Mouse (Mus musculus): Measurements from ENCODE around the gene Mylk. TPM values are rescaled to one million over a fixed set of nuclear protein-coding genes. Genes with fewer than 3 reads are reported as not detected.

Mylk gene
- total and polyA plus RNA-seq, 2 experiments from 2014 or later = 3.7 to 20.1 TPM

- no peak for ATAC-seq
- no peak for TF ChIP-seq CTCF (IDR thresholded peaks at IDR 0.05; ENCODE audit: low read depth)
- WGBS = 78% methylated on average over 5 of the region's 5 CpGs
- Histone ChIP-seq H3K4me2 (ENCODE audit: low read depth, low read length) (no peak overlapping the region), H3K4me1 (ENCODE audit: insufficient read depth, low read length) (no peaks in the 10 kb centered on the region), H3K27me3 (ENCODE audit: insufficient read depth, low read length) (no peaks in the 10 kb centered on the region), H3K4me3 (ENCODE audit: low read length) (no peak overlapping the region), H3K36me3 (ENCODE audit: insufficient read depth, low read length) (no peaks in the 10 kb centered on the region), H3K27ac (no peak overlapping the region), H3K9me3 (ENCODE audit: low read length) (no peaks in the 10 kb centered on the region), H3K9ac (replicated peaks; ENCODE audit: low read length) (no peak overlapping the region)
- no peak for DNase-seq (ENCODE audit: low spot score)
Observed at GRCm38 (mm10) chr16:34857631-34858030, 112.6 kb downstream of the Mylk start.

- WGBS = 89% methylated on average over 3 of the region's 3 CpGs
- H3K4me3 ChIP-seq (ENCODE audit: low read length) = no peak overlapping the region
- H3K36me3 ChIP-seq (ENCODE audit: insufficient read depth, low read length) = no peaks in the 10 kb centered on the region
- no peak for TF ChIP-seq CTCF (IDR thresholded peaks at IDR 0.05; ENCODE audit: low read depth)
- no peak for DNase-seq (ENCODE audit: low spot score)
- no peak overlapping the region for H3K9ac ChIP-seq (replicated peaks; ENCODE audit: low read length)
- no peak for ATAC-seq
- H3K27me3 ChIP-seq (ENCODE audit: insufficient read depth, low read length) = no peaks in the 10 kb centered on the region
- no peak overlapping the region for H3K27ac ChIP-seq
- no peak overlapping the region for H3K4me2 ChIP-seq (ENCODE audit: low read depth, low read length)
- no peaks in the 10 kb centered on the region for H3K4me1 ChIP-seq (ENCODE audit: insufficient read depth, low read length)
- H3K9me3 ChIP-seq (ENCODE audit: low read length) = no peaks in the 10 kb centered on the region
Observed at GRCm38 (mm10) chr16:34860761-34861160, 115.8 kb downstream of the Mylk start.

GRCm38 (mm10) chr16:34861744-34862365 lies 116.8 kb downstream of the Mylk start:
- H3K9me3 ChIP-seq (ENCODE audit: low read length) = no peaks in the 10 kb centered on the region
- no peak overlapping the region for H3K27ac ChIP-seq
- WGBS = 80% methylated on average over 10 of the region's 10 CpGs
- no peak overlapping the region for H3K4me2 ChIP-seq (ENCODE audit: low read depth, low read length)
- H3K9ac ChIP-seq (replicated peaks; ENCODE audit: low read length) = no peak overlapping the region
- DNase-seq (ENCODE audit: low spot score) (no peak), ATAC-seq (no peak)
- H3K4me1 ChIP-seq (ENCODE audit: insufficient read depth, low read length) = no peaks in the 10 kb centered on the region
- no peaks in the 10 kb centered on the region for H3K36me3 ChIP-seq (ENCODE audit: insufficient read depth, low read length)
- no peaks in the 10 kb centered on the region for H3K27me3 ChIP-seq (ENCODE audit: insufficient read depth, low read length)
- H3K4me3 ChIP-seq (ENCODE audit: low read length) = no peak overlapping the region
- TF ChIP-seq CTCF (IDR thresholded peaks at IDR 0.05; ENCODE audit: low read depth) = no peak

GRCm38 (mm10) chr16:34865373-34865772 lies 120.4 kb downstream of the Mylk start:
- H3K9me3 ChIP-seq (ENCODE audit: low read length) = no peaks in the 10 kb centered on the region
- no peaks in the 10 kb centered on the region for H3K27me3 ChIP-seq (ENCODE audit: insufficient read depth, low read length)
- no peak overlapping the region for H3K4me3 ChIP-seq (ENCODE audit: low read length)
- no peak overlapping the region for H3K9ac ChIP-seq (replicated peaks; ENCODE audit: low read length)
- DNase-seq (ENCODE audit: low spot score) (no peak), ATAC-seq (no peak)
- no peak for TF ChIP-seq CTCF (IDR thresholded peaks at IDR 0.05; ENCODE audit: low read depth)
- no peak overlapping the region for H3K27ac ChIP-seq
- no peak overlapping the region for H3K4me2 ChIP-seq (ENCODE audit: low read depth, low read length)
- H3K4me1 ChIP-seq (ENCODE audit: insufficient read depth, low read length) = no peaks in the 10 kb centered on the region
- 82% methylated on average over 4 of the region's 4 CpGs for WGBS
- no peaks in the 10 kb centered on the region for H3K36me3 ChIP-seq (ENCODE audit: insufficient read depth, low read length)

GRCm38 (mm10) chr16:34867217-34867616 lies 122.2 kb downstream of the Mylk start:
- 92% methylated on average over 2 of the region's 2 CpGs for WGBS

GRCm38 (mm10) chr16:34880031-34880778 lies 135.2 kb downstream of the Mylk start:
- Histone ChIP-seq H3K27me3 (ENCODE audit: insufficient read depth, low read length) (no peaks in the 10 kb centered on the region), H3K4me3 (ENCODE audit: low read length) (no peak overlapping the region), H3K4me1 (ENCODE audit: insufficient read depth, low read length) (no peaks in the 10 kb centered on the region), H3K36me3 (ENCODE audit: insufficient read depth, low read length) (no peaks in the 10 kb centered on the region), H3K9ac (replicated peaks; ENCODE audit: low read length) (no peak overlapping the region), H3K9me3 (ENCODE audit: low read length) (no peaks in the 10 kb centered on the region), H3K4me2 (ENCODE audit: low read depth, low read length) (no peak overlapping the region), H3K27ac (no peak overlapping the region)
- TF ChIP-seq CTCF (IDR thresholded peaks at IDR 0.05; ENCODE audit: low read depth) = no peak
- no peak for ATAC-seq
- DNase-seq (ENCODE audit: low spot score) = no peak
- WGBS = 87% methylated on average over 18 of the region's 18 CpGs

More at GRCm38 (mm10) chr16:34867217-34867616, 122.2 kb downstream of the Mylk start:
- H3K27me3 ChIP-seq (ENCODE audit: insufficient read depth, low read length) = no peaks in the 10 kb centered on the region
- no peaks in the 10 kb centered on the region for H3K9me3 ChIP-seq (ENCODE audit: low read length)
- H3K4me2 ChIP-seq (ENCODE audit: low read depth, low read length) = no peak overlapping the region
- no peak for DNase-seq (ENCODE audit: low spot score)
- ATAC-seq = no peak
- no peaks in the 10 kb centered on the region for H3K4me1 ChIP-seq (ENCODE audit: insufficient read depth, low read length)
- H3K36me3 ChIP-seq (ENCODE audit: insufficient read depth, low read length) = no peaks in the 10 kb centered on the region
- peak; percentile 43 for TF ChIP-seq CTCF (IDR thresholded peaks at IDR 0.05; ENCODE audit: low read depth)
- H3K27ac ChIP-seq = no peak overlapping the region
- H3K9ac ChIP-seq (replicated peaks; ENCODE audit: low read length) = no peak overlapping the region
- H3K4me3 ChIP-seq (ENCODE audit: low read length) = no peak overlapping the region

- 77% methylated on average over 4 of the region's 4 CpGs for WGBS
- no peak for TF ChIP-seq CTCF (IDR thresholded peaks at IDR 0.05; ENCODE audit: low read depth)
- H3K9me3 ChIP-seq (ENCODE audit: low read length) = no peaks in the 10 kb centered on the region
- H3K4me3 ChIP-seq (ENCODE audit: low read length) = no peak overlapping the region
- ATAC-seq = no peak
- no peak overlapping the region for H3K4me2 ChIP-seq (ENCODE audit: low read depth, low read length)
- no peaks in the 10 kb centered on the region for H3K36me3 ChIP-seq (ENCODE audit: insufficient read depth, low read length)
- H3K9ac ChIP-seq (replicated peaks; ENCODE audit: low read length) = no peak overlapping the region
- H3K27ac ChIP-seq = no peak overlapping the region
- DNase-seq (ENCODE audit: low spot score) = no peak
- no peaks in the 10 kb centered on the region for H3K27me3 ChIP-seq (ENCODE audit: insufficient read depth, low read length)
- no peaks in the 10 kb centered on the region for H3K4me1 ChIP-seq (ENCODE audit: insufficient read depth, low read length)
Observed at GRCm38 (mm10) chr16:34880815-34881214, 135.8 kb downstream of the Mylk start.
